Mouse (Mus musculus) liver, embryonic 11.5 days (tissue): ENCODE data around the gene Tpm3. TPM values are rescaled to one million over a fixed set of nuclear protein-coding genes. Genes with fewer than 3 reads are reported as not detected.
"Not testable (repeated sequence)": the region's sequence is repeated elsewhere in the genome, so short reads cannot be mapped to it uniquely, and the experiment has no call there.

Experiments used
- ATAC-seq: fragments of 200-750 bp; cut with Nextera tagmentation; replicated peaks from 2 replicates; pipeline ENCODE4 v1.8.0; 2017; ENCODE audit warnings: moderate number of reproducible peaks, mild to moderate bottlenecking, moderate TSS enrichment, moderate library complexity; ENCODE audit not compliant: low FRiP score
- DNase-seq: peaks from one replicate; pipeline ENCODE4 v3.0.0-alpha.2; 2017; ENCODE audit warnings: low spot score
- H3K27ac ChIP-seq: fragments of 300-500 bp; sonication (generic); 2 replicates; pipeline ENCODE4 v1.5.1; 2014; ENCODE audit warnings: mild to moderate bottlenecking, low read depth, low read length, control low read depth
- H3K27me3 ChIP-seq: fragments of 300-500 bp; sonication (generic); replicated peaks from 2 replicates; pipeline ENCODE4 v1.6.1; 2014; ENCODE audit warnings: low read length, mixed read lengths; ENCODE audit not compliant: control insufficient read depth, insufficient read depth
- H3K36me3 ChIP-seq: fragments of 300-500 bp; sonication (generic); 2 replicates; pipeline ENCODE4 v1.6.1; 2014; ENCODE audit warnings: mild to moderate bottlenecking, low read length, moderate library complexity, mixed read lengths; ENCODE audit not compliant: control insufficient read depth, insufficient read depth
- H3K4me1 ChIP-seq: fragments of 300-500 bp; sonication (generic); replicated peaks from 2 replicates; pipeline ENCODE4 v1.6.1; 2014; ENCODE audit warnings: low read length, mixed read lengths; ENCODE audit not compliant: control insufficient read depth, insufficient read depth
- H3K4me2 ChIP-seq: fragments of 300-500 bp; sonication (generic); 2 replicates; pipeline ENCODE4 v1.6.1; 2014; ENCODE audit warnings: mild to moderate bottlenecking, control low read depth, moderate library complexity
- H3K4me3 ChIP-seq: fragments of 300-500 bp; sonication (generic); 2 replicates; pipeline ENCODE4 v1.5.1; 2014; ENCODE audit warnings: low read depth, low read length, control low read depth
- H3K9ac ChIP-seq: fragments of 300-500 bp; sonication (generic); 2 replicates; pipeline ENCODE4 v1.6.1; 2014; ENCODE audit warnings: low read depth, low read length, control low read depth
- H3K9me3 ChIP-seq: fragments of 300-500 bp; sonication (generic); 2 replicates; pipeline ENCODE4 v1.6.1; 2016; ENCODE audit warnings: low read length, inconsistent platforms, mixed read lengths; ENCODE audit not compliant: control insufficient read depth
- WGBS: fragments of 180-500 bp; shearing (Covaris S2); extraction: QIAGEN DNeasy Blood & Tissue Kit; methylation state at CpG from one replicate; pipeline ENCODE4 v1.1.7; 2014; 5-methylcytosine and 5-hydroxymethylcytosine counted together
- polyA plus RNA-seq: library from polyadenylated mRNA; unstranded; fragments of >200 nt; fragmentation: Nextera tagmentation; extraction: Ambion mirVana; gene quantifications from 2 replicates; pipeline ENCODE4 v1.2.1, GENCODE M21; 2014

Tpm3 gene
- polyA plus RNA-seq, 1 experiment from 2014 or later: 443 TPM

DNA sequence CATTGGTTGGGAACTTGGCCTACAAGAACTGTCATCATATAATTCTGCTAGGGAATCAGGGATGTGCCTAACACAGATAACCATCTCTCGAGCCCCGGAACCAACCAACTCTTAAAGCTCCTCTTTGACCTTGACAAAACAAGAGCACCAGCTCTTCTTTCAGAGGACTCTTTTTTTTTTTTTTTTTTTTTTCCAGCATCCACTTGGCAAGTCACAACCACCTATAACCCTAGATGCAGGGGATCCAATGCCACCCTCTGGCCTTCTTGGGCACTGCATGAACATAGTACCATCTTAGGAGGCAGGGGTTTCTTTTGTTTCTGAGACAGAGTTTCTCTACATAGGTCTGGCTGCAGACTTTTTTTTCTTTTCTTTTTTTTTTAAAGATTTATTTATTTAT lies 41.9 kb downstream of the Tpm3 start:
- Histone ChIP-seq H3K9me3 (no peaks in the 10 kb centered on the region), H3K4me2 (no peak overlapping the region), H3K4me1 (no peaks in the 10 kb centered on the region), H3K9ac (no peak overlapping the region), H3K4me3 (no peak overlapping the region), H3K27me3 (no peaks in the 10 kb centered on the region), H3K27ac (no peak overlapping the region), H3K36me3 (no peaks in the 10 kb centered on the region)
- WGBS: 80% methylated on average over 2 of the region's 2 CpGs
- ATAC-seq: no peak
- DNase-seq: no peak

DNA sequence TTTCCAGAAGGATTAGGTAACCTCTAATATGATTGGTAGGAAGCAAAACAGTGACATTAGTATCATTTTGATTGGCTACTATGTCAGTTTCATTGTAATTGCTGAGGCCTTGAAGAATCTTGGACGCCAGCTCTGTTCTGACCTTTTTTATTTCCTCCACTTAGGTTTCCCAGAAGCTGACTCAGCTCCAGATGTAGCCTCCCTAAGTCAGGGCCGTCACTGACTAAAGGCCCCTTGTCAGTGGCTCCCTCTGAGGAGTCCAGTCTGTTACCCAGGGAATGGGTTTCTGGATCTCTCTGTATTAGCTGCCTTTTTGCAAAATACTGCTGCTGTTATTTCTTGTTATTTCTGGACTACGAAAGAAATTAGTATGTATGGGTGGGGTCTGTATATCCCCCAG lies 43.1 kb downstream of the Tpm3 start:
- no peaks in the 10 kb centered on the region for H3K27me3 ChIP-seq
- H3K9ac ChIP-seq: no peak overlapping the region
- no peaks in the 10 kb centered on the region for H3K9me3 ChIP-seq
- no peak overlapping the region for H3K27ac ChIP-seq
- DNase-seq (no peak), ATAC-seq (no peak)
- H3K4me2 ChIP-seq: no peak overlapping the region
- WGBS: 75% methylated on average over 3 of the region's 3 CpGs
- H3K36me3 ChIP-seq: no peaks in the 10 kb centered on the region
- H3K4me3 ChIP-seq: no peak overlapping the region
- H3K4me1 ChIP-seq: no peaks in the 10 kb centered on the region

DNA sequence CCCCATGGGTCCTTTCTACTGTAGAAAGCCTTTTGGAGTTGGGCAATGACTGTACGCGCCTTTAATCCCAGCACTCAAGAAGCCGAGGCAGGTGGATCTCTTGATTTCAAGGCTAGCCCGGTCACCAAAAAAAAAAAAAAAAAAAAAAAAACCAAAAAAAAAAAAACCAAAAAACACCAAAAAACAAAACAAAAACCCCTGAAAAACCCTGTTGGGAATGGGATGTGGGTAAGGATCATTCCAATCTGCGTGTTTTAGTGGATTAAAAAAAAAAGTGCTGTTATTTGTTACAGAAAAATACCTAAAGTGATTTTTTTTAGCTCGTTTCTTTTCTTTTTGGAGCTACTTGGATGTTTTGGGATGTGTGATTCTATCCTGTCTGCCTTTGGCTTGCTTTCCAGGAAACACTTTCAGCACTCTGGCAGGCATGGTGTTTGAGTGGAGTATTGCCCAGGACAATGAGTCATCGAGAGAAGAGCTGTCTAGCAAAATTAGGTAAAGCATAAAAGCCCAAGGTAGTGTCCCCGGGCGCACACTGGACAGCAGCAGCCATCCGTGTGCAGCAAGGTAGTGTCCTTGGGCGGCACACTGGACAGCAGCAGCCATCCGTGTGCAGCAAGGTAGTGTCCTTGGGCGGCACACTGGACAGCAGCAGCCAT lies 45.8 kb downstream of the Tpm3 start:
- Histone ChIP-seq H3K4me3 (no peak overlapping the region), H3K9me3 (no peaks in the 10 kb centered on the region), H3K4me1 (no peaks in the 10 kb centered on the region), H3K36me3 (no peaks in the 10 kb centered on the region), H3K27ac (no peak overlapping the region), H3K9ac (no peak overlapping the region), H3K27me3 (no peaks in the 10 kb centered on the region), H3K4me2 (no peak overlapping the region)
- ATAC-seq (no peak), DNase-seq (no peak)
- 87% methylated on average over 13 of the region's 13 CpGs for WGBS

DNA sequence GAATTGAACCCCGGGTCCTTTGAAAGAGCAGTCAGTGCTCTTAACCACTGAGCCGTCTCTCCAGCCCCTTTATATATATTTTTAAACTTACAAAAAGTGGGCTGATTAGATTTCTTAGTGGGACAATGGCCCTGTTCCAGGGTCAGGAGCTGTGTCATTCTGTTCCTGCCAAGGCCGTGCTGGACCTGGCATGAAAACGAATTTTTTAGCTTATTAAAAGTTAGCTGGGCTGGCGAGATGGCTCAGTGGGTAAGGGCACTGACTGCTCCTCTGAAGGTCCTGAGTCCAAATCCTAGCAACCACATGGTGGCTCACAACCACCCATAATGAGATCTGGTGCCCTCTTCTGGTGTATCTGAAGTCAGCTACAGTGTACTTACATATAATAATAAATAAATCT lies 49.6 kb downstream of the Tpm3 start:
- not testable (repeated sequence) for H3K9me3 ChIP-seq, H3K4me2 ChIP-seq, H3K27me3 ChIP-seq, H3K4me3 ChIP-seq, H3K36me3 ChIP-seq, H3K27ac ChIP-seq, ATAC-seq, H3K4me1 ChIP-seq, DNase-seq, H3K9ac ChIP-seq
- WGBS: 75% methylated on average over 5 of the region's 5 CpGs

DNA sequence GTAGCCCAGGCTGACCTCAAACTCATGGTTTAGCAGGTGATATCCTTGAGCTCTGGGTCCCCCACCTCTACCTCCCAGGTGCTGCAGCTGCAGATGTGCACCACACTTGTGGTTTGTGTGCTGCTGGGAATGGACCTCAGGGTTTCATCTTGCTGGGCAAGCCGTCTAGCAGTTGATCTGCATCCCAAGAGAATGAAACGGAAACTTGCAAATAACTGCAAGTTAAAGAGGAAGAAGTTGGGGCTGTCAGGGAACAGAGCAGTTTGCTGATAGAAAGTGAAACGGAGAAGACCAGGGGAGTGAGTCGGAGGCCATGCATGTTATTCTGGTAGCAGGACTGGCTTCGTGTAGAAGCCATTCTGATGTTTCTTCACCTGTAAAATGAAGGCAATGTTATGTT lies 53.3 kb downstream of the Tpm3 start:
- Histone ChIP-seq H3K4me2 (no peak overlapping the region), H3K4me3 (no peak overlapping the region), H3K27ac (no peak overlapping the region), H3K9ac (no peak overlapping the region), H3K27me3 (no peaks in the 10 kb centered on the region), H3K36me3 (no peaks in the 10 kb centered on the region), H3K4me1 (no peaks in the 10 kb centered on the region), H3K9me3 (no peaks in the 10 kb centered on the region)
- DNase-seq (no peak), ATAC-seq (no peak)
- 74% methylated on average over 5 of the region's 5 CpGs for WGBS

DNA sequence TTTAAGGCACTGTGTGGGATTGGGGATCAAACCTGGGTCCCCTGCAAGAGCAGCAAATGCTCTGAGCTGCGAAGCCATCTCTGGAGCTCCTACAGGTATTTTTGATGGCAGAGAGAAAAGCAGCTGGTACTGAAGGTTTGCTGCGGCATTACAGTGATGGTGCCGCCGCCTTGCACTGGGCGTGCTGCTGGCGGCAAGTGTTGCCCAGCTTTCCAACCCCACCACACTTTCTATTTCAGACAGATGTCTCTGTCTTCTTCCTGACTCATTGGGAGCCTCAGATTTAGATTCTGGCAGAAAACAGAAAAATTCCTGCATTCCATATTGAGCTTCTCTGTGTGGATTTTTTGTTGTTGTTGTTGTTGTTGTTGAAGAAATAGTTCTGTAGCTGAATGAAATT lies 55.4 kb downstream of the Tpm3 start:
- no peak overlapping the region for H3K4me3 ChIP-seq
- no peaks in the 10 kb centered on the region for H3K27me3 ChIP-seq
- no peaks in the 10 kb centered on the region for H3K9me3 ChIP-seq
- no peak overlapping the region for H3K4me2 ChIP-seq
- no peak for DNase-seq
- no peak for ATAC-seq
- 91% methylated on average over 6 of the region's 6 CpGs for WGBS
- H3K27ac ChIP-seq: no peak overlapping the region
- H3K9ac ChIP-seq: no peak overlapping the region
- H3K36me3 ChIP-seq: no peaks in the 10 kb centered on the region
- H3K4me1 ChIP-seq: no peaks in the 10 kb centered on the region

DNA sequence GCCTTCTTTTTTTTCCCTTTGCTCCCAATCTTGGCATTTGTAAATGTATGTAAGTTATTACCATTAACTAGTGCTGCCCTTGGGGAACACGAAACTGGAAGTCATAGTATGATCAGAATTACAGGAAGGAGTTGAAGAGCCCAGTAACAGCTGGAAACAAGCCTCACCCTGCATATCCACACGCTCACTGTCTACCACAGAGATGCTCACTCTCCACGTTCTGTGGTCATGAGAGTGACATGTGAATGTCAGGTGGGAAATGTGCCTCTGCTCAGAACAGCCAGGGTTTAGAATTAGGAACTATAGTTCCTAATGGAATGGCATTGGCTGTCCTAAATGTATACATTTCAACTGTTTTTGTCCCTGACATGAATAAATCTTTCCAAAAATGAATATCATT lies 60.3 kb downstream of the Tpm3 start:
- H3K4me2 ChIP-seq: no peak overlapping the region
- no peaks in the 10 kb centered on the region for H3K9me3 ChIP-seq
- no peak overlapping the region for H3K27ac ChIP-seq
- no peaks in the 10 kb centered on the region for H3K36me3 ChIP-seq
- no peak for DNase-seq
- no peaks in the 10 kb centered on the region for H3K4me1 ChIP-seq
- WGBS: 59% methylated on average over 3 of the region's 3 CpGs
- H3K9ac ChIP-seq: no peak overlapping the region
- no peak for ATAC-seq
- no peaks in the 10 kb centered on the region for H3K27me3 ChIP-seq
- no peak overlapping the region for H3K4me3 ChIP-seq

DNA sequence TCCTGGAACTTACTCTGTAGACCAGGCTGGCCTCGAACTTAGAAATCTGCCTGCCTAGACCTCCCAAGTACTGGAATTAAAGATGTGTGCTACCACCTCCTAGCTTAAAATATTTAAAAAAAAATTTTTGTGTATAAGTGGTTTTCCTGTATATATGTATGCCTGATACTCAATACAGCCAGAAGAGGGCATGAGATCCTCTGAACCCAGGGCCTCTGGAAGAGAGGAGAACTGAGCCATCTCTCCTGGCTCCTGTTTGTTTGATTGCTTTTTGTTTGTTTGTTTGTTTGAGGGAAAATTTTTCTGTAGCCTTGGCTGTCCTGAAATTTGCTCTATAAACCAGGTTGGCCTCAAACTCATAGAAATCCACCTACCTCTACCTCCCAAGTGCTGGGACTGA lies 60.9 kb downstream of the Tpm3 start:
- Histone ChIP-seq H3K27me3 (no peaks in the 10 kb centered on the region), H3K9me3 (no peaks in the 10 kb centered on the region), H3K4me3 (no peak overlapping the region), H3K36me3 (no peaks in the 10 kb centered on the region), H3K4me1 (no peaks in the 10 kb centered on the region), H3K27ac (no peak overlapping the region), H3K9ac (no peak overlapping the region), H3K4me2 (no peak overlapping the region)
- ATAC-seq: no peak
- no peak for DNase-seq
- 80% methylated on average over 1 of the region's 1 CpGs for WGBS

DNA sequence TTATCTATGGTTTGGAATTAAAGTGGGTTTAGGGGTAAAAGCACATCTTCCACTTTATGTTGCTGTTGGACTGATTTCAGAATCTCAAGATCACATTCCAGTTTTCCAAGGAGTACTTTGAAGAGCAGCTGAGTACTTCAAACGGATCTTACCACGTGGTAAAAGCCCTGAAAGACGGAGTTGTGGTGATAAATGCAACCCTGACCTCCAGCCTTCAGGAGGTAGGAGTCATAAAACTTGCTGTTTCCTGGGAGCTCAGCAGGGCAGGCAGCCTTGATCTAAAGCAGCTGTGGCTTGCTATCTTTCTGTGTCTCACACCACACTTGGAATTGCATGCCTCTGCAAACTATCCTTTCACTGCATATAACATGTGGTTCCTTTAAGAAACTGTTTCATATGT lies 62.0 kb downstream of the Tpm3 start:
- no peaks in the 10 kb centered on the region for H3K4me1 ChIP-seq
- DNase-seq (no peak), ATAC-seq (no peak)
- H3K27ac ChIP-seq: no peak overlapping the region
- no peaks in the 10 kb centered on the region for H3K36me3 ChIP-seq
- H3K9ac ChIP-seq: no peak overlapping the region
- no peak overlapping the region for H3K4me2 ChIP-seq
- H3K4me3 ChIP-seq: no peak overlapping the region
- H3K27me3 ChIP-seq: no peaks in the 10 kb centered on the region
- WGBS: 40% methylated on average over 3 of the region's 3 CpGs
- H3K9me3 ChIP-seq: no peaks in the 10 kb centered on the region
